Mouse (Mus musculus) forebrain, postnatal 0 days (tissue): ENCODE measurements around the gene Cpne8. TPM values are rescaled to one million over a fixed set of nuclear protein-coding genes. Genes with fewer than 3 reads are reported as not detected.
"Not testable (repeated sequence)": the region's sequence is repeated elsewhere in the genome, so short reads cannot be mapped to it uniquely, and the experiment has no call there.

ENCODE experiments used
- ATAC-seq: fragments of 200-750 bp; cut with Nextera tagmentation; 2 replicates; pipeline ENCODE4 v1.8.0; 2017; ENCODE audit warnings: mild to moderate bottlenecking, moderate library complexity
- DNase-seq: peaks from one replicate; pipeline ENCODE4 v3.0.0-alpha.2; 2015
- H3K27ac ChIP-seq: fragments of 300-500 bp; sonication (generic); 2 replicates; pipeline ENCODE4 v1.5.1; 2014; ENCODE audit warnings: low read depth, mild to moderate bottlenecking, antibody characterized with exemption, low read length, moderate library complexity, mixed read lengths
- H3K27me3 ChIP-seq: fragments of 300-500 bp; sonication (generic); 2 replicates; pipeline ENCODE4 v1.6.1; 2014; ENCODE audit warnings: mild to moderate bottlenecking, low read length, mixed read lengths; ENCODE audit not compliant: insufficient read depth
- H3K36me3 ChIP-seq: fragments of 300-500 bp; sonication (generic); 2 replicates; pipeline ENCODE4 v1.6.1; 2014; ENCODE audit warnings: mild to moderate bottlenecking, moderate library complexity; ENCODE audit not compliant: insufficient read depth
- H3K4me1 ChIP-seq: fragments of 300-500 bp; sonication (generic); 2 replicates; pipeline ENCODE4 v1.6.1; 2014; ENCODE audit warnings: antibody characterized with exemption; ENCODE audit not compliant: insufficient read depth
- H3K4me2 ChIP-seq: fragments of 300-500 bp; sonication (generic); 2 replicates; pipeline ENCODE4 v1.6.1; 2014; ENCODE audit warnings: low read depth, mild to moderate bottlenecking, moderate library complexity
- H3K4me3 ChIP-seq: fragments of 300-500 bp; sonication (generic); 2 replicates; pipeline ENCODE4 v1.5.1; 2014; ENCODE audit warnings: low read depth, low read length, mixed read lengths
- H3K9ac ChIP-seq: fragments of 300-500 bp; sonication (generic); 2 replicates; pipeline ENCODE4 v1.6.1; 2014; ENCODE audit warnings: mild to moderate bottlenecking
- H3K9me3 ChIP-seq: fragments of 300-500 bp; sonication (generic); 2 replicates; pipeline ENCODE4 v1.6.1; 2016; ENCODE audit warnings: low read length
- CTCF ChIP-seq: sonication (generic); IDR thresholded peaks from 2 replicates; pipeline ENCODE4 v1.5.1; 2016; ENCODE audit warnings: antibody characterized with exemption, control low read depth, low read depth
- WGBS: fragments of 180-500 bp; shearing (Covaris S2); extraction: QIAGEN DNeasy Blood & Tissue Kit; methylation state at CpG from one replicate; pipeline ENCODE4 v1.1.7; 2014; 5-methylcytosine and 5-hydroxymethylcytosine counted together
- polyA plus RNA-seq: library from polyadenylated mRNA; unstranded; fragments of >200 nt; fragmentation: Nextera tagmentation; extraction: Ambion mirVana; gene quantifications from 2 replicates; pipeline ENCODE4 v1.2.1, GENCODE M21; 2015
- total RNA-seq: library from RNA; depleted of rRNA; stranded (reverse); fragments of >200 nt; gene quantifications from 2 replicates; pipeline ENCODE4 v1.2.3, GENCODE M21; 2014

Cpne8 gene
- total and polyA plus RNA-seq, 2 experiments from 2014 or later: 22.3 to 24.4 TPM

GRCm38 (mm10) chr15:90619736-90620135 is 59.5 kb downstream of the Cpne8 start:
- no peak overlapping the region for H3K4me2 ChIP-seq
- no peaks in the 10 kb centered on the region for H3K4me1 ChIP-seq
- H3K36me3 ChIP-seq: no peaks in the 10 kb centered on the region
- no peaks in the 10 kb centered on the region for H3K27me3 ChIP-seq
- H3K9ac ChIP-seq: no peak overlapping the region
- DNase-seq (no peak), ATAC-seq (no peak)
- 75% methylated on average over 4 of the region's 4 CpGs for WGBS
- H3K9me3 ChIP-seq: no peaks in the 10 kb centered on the region
- no peak for TF ChIP-seq CTCF
- no peak overlapping the region for H3K4me3 ChIP-seq
- no peak overlapping the region for H3K27ac ChIP-seq

GRCm38 (mm10) chr15:90616116-90616798 is 63.0 kb downstream of the Cpne8 start:
- Histone ChIP-seq H3K4me2 (no peak overlapping the region), H3K36me3 (no peaks in the 10 kb centered on the region), H3K27me3 (no peaks in the 10 kb centered on the region), H3K4me3 (no peak overlapping the region), H3K9me3 (no peaks in the 10 kb centered on the region), H3K9ac (no peak overlapping the region), H3K27ac (no peak overlapping the region), H3K4me1 (no peaks in the 10 kb centered on the region)
- ATAC-seq (no peak), DNase-seq (no peak)
- WGBS: 72% methylated on average over 8 of the region's 8 CpGs
- no peak for TF ChIP-seq CTCF

- ATAC-seq: not testable (repeated sequence)
Observed at GRCm38 (mm10) chr15:90610767-90611166, 68.5 kb downstream of the Cpne8 start.

GRCm38 (mm10) chr15:90609836-90610415 is 69.3 kb downstream of the Cpne8 start:
- Histone ChIP-seq H3K9ac (no peak overlapping the region), H3K4me2 (no peak overlapping the region), H3K27ac (no peak overlapping the region), H3K4me3 (no peak overlapping the region), H3K36me3 (no peaks in the 10 kb centered on the region), H3K4me1 (no peaks in the 10 kb centered on the region), H3K9me3 (no peaks in the 10 kb centered on the region), H3K27me3 (no peaks in the 10 kb centered on the region)
- ATAC-seq: no peak
- 33% methylated on average over 4 of the region's 4 CpGs for WGBS
- no peak for TF ChIP-seq CTCF
- DNase-seq: no peak

More at GRCm38 (mm10) chr15:90610767-90611166, 68.5 kb downstream of the Cpne8 start:
- not testable (repeated sequence) for H3K9me3 ChIP-seq, H3K27me3 ChIP-seq, H3K36me3 ChIP-seq, H3K4me3 ChIP-seq, H3K27ac ChIP-seq, H3K9ac ChIP-seq, DNase-seq, H3K4me2 ChIP-seq, H3K4me1 ChIP-seq
- WGBS: 81% methylated on average over 4 of the region's 4 CpGs

- Histone ChIP-seq H3K27ac (no peak overlapping the region), H3K4me2 (no peak overlapping the region), H3K27me3 (no peaks in the 10 kb centered on the region), H3K36me3 (no peaks in the 10 kb centered on the region), H3K9ac (no peak overlapping the region), H3K4me1 (no peaks in the 10 kb centered on the region), H3K9me3 (no peaks in the 10 kb centered on the region), H3K4me3 (no peak overlapping the region)
- DNase-seq: no peak
- ATAC-seq: no peak
- TF ChIP-seq CTCF: no peak
- WGBS: 89% methylated on average over 3 of the region's 3 CpGs
Observed at GRCm38 (mm10) chr15:90608368-90608767, 70.9 kb downstream of the Cpne8 start.

- Histone ChIP-seq H3K27ac (no peak overlapping the region), H3K27me3 (no peaks in the 10 kb centered on the region), H3K4me3 (no peak overlapping the region), H3K4me1 (no peaks in the 10 kb centered on the region), H3K9ac (no peak overlapping the region), H3K9me3 (no peaks in the 10 kb centered on the region), H3K36me3 (no peaks in the 10 kb centered on the region), H3K4me2 (no peak overlapping the region)
- TF ChIP-seq CTCF: no peak
- WGBS: 80% methylated on average over 3 of the region's 3 CpGs
- no peak for DNase-seq
- ATAC-seq: no peak
Observed at GRCm38 (mm10) chr15:90607181-90607580, 72.1 kb downstream of the Cpne8 start.

- DNase-seq (no peak), ATAC-seq (0 out of 2 replicates have a peak, but pooled peaks have one; percentile 14)
- TF ChIP-seq CTCF: no peak
- Histone ChIP-seq H3K27ac (no peak overlapping the region), H3K4me1 (no peaks in the 10 kb centered on the region), H3K36me3 (no peaks in the 10 kb centered on the region), H3K27me3 (no peaks in the 10 kb centered on the region), H3K9ac (no peak overlapping the region), H3K4me3 (no peak overlapping the region), H3K4me2 (no peak overlapping the region), H3K9me3 (no peaks in the 10 kb centered on the region)
- WGBS: 44% methylated on average over 5 of the region's 5 CpGs
Observed at GRCm38 (mm10) chr15:90603676-90604075, 75.6 kb downstream of the Cpne8 start.
